Mouse (Mus musculus) effector memory CD4-positive, alpha-beta T cell, adult 7 months (primary cell): ENCODE data around the gene Arpc2. TPM values are rescaled to one million over a fixed set of nuclear protein-coding genes. Genes with fewer than 3 reads are reported as not detected.

Experiments
- polyA plus RNA-seq: library from polyadenylated mRNA; unstranded; fragments of 100-300 nt; shearing (Covaris generic); gene quantifications from one replicate; pipeline ENCODE4 v1.2.1, GENCODE M21; 2017

Arpc2 gene
- 944 TPM for polyA plus RNA-seq

DNA sequence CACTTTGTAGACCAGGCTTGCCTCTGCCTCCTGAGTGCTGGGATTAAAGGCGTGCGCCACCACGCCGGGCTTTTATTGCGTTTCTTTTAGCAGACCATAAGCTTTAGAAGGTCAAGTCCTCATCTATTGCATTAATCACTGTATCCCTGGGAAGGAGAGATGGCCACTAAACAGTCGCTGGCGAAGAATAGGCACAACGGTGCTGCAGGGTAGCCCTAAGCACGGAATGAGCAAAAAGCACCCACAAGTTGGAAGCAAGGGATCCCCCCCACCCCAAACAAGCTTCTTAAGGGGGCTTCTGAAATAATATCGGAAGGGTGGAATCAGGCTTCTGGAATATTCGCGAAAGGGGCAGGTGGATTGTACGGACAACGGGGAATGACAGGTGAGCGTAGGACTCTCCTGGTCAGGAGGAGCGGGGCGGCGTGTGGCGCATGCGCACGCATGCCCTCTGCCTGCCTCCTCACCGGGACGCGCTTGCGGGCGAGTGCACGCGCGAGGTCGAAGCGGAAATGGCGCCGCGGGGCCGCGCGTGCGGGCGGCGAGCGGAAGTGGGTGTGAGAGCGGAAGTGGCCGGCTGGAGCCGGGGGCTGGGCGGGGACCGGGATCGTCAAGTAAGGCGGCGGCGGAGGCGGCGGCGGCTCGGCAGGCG, at the start of gene Arpc2:
Gene Arpc2, plus strand, starts transcription at position 147 of the 652 bp plus-strand sequence.

DNA sequence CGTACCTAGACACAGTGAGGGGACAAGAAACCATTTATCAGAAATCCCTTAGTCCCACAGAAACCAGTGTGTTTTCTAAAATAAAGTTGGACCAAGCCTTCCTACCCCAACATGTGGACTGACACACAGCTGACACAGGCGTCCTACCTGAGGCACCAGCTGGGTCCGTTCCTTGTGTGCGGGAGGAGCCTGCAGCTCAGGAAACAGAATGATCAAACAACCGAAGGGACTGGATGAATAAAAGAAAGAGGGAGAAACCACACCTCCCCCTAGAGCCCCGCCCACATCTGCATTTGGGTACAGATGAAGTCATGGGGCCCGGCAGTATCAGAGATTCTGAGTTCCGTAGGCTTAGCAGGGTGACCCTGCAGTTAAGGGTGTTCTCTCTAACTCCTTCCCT, 41.4 kb upstream of the Arpc2 start, which contains the start of gene Cxcr1:
Gene Cxcr1, minus strand, starts transcription at position 187 of the 400 bp plus-strand sequence.

DNA sequence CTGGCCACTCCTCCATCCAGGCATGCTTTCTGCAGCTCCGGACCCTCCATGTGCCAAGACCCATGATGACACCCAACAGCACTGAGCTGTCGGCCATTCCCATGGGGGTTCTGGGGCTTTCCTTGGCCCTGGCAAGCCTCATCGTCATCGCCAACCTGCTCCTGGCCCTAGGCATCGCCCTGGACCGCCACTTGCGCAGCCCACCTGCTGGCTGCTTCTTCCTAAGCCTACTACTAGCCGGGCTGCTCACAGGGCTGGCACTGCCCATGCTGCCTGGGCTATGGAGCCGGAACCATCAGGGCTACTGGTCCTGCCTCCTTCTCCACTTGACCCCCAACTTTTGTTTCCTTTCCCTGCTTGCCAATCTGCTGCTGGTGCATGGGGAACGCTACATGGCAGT, 42.7 kb downstream of the Arpc2 start, which contains the start of gene Gpbar1:
Gene Gpbar1, plus strand, starts transcription at position 13 of the 400 bp plus-strand sequence.

DNA sequence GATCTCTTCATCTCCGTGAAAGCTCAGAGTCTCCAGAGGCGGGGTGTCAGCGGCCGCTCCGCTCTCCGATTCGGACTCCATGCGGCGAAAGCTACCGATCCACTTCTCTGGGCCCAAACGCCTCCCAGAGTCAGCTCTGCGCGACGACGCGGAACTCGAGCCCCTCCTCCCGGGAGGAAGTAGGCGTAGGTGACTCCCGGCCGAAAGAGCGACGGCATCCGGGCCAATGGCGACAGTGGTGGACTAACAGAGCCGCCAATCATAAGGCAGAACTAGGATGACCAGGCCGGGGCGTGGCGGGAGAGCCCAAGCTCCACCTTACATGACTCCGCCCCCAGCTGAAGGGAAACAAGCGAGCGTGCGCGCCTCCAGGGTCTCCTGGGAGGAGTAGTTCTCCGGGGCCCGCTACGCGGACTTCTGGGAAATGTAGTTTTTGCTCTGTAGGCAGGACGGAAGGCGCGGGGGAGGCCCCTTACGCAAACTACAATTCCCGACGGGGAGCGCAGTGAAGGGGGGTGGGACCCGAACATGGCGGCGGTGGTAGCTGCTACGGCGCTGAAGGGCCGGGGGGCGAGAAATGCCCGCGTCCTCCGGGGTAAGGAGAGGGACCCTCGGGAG, 48.8 kb downstream of the Arpc2 start, which contains the start of the genes Aamp and Pnkd:
Gene Aamp, minus strand, starts transcription at position 196 of the 618 bp plus-strand sequence.
Gene Pnkd, plus strand, starts transcription at position 388 of the 618 bp plus-strand sequence.

DNA sequence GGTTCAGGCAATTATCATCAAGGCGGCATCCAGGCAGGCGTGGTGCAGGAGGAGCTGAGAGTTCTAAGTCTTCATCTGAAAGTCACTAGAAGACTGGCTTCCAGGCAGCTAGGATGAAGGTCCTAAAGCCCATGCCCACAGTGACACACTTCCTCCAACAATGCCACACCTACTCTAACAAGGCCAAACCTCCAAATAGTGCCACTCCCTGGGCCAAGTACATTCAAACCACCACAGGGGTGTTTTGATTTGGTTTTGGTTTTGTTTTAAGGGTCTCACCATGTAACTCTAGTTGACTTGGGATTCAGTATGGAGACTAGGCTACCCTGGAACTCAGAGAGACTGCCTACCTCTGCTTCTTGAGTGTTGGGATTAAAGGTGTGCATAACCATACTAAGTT, 69.6 kb downstream of the Arpc2 start, which contains the start of gene Tmbim1:
Gene Tmbim1, minus strand, starts transcription at position 101 of the 400 bp plus-strand sequence.

Other genes starting within 250 kb of the Arpc2 start
- 1.5 TPM for gene Tns1, start 111.6 kb upstream of the Arpc2 start, polyA plus RNA-seq
- gene Rufy4, start 110.5 kb upstream of the Arpc2 start, polyA plus RNA-seq, result not detected
- gene Cxcr2, start 82.1 kb upstream of the Arpc2 start, polyA plus RNA-seq, result not detected
- not detected for gene Cxcr1, start 41.5 kb upstream of the Arpc2 start, polyA plus RNA-seq
- gene Gpbar1, start 42.5 kb downstream of the Arpc2 start, polyA plus RNA-seq, result not detected
- 242 TPM for gene Aamp, start 48.7 kb downstream of the Arpc2 start, polyA plus RNA-seq
- gene Pnkd, start 48.8 kb downstream of the Arpc2 start, polyA plus RNA-seq, result 36.7 TPM
- 7.9 TPM for gene Tmbim1, start 69.5 kb downstream of the Arpc2 start, polyA plus RNA-seq
- gene Catip, start 126.0 kb downstream of the Arpc2 start, polyA plus RNA-seq, result not detected
- not detected for gene Slc11a1, start 139.1 kb downstream of the Arpc2 start, polyA plus RNA-seq
- 4.6 TPM for gene Ctdsp1, start 155.4 kb downstream of the Arpc2 start, polyA plus RNA-seq
- gene Vil1, start 173.3 kb downstream of the Arpc2 start, polyA plus RNA-seq, result not detected